Mouse (Mus musculus): ENCODE results near the gene Myl9.
"Not testable (repeated sequence)": the region's sequence is repeated elsewhere in the genome, so short reads cannot be mapped to it uniquely, and the experiment has no call there.

GRCm38 (mm10) chr2:156786369-156786768 is 11.1 kb downstream of the Myl9 start:
- not testable (repeated sequence) for TF ChIP-seq CTCF (IDR thresholded peaks at IDR 0.05; ENCODE audit: low read depth, low read length); POLR2A (IDR thresholded peaks at IDR 0.05; ENCODE audit: insufficient read depth, low read length)
